Comparison of ENCODE assay signal across 16 mouse cellular contexts in genomic region chr6:54386429-54386828, GRCm38 (mm10). TPM values are rescaled to one million over a fixed set of nuclear protein-coding genes. Genes with fewer than 3 reads are reported as not detected.
DNase-seq lines count a peak whose midpoint lies in the region; ATAC-seq lines count a peak whose summit lies in the region.
"Had no signal": no experiment of that assay in that cellular context is flagged by ENCODE, and none has a peak within 500 bp of the region (broad histone marks: within the 10 kb centered on the region; RNA-seq: fewer than 3 reads in every experiment).

No protein-coding gene starts in this region.

- H3K9ac ChIP-seq in intestine, embryonic 14.5 days (ENCODE audit: low read length): no peak overlapping the region
- no peak overlapping the region for H3K9ac ChIP-seq in intestine, embryonic 16.5 days (ENCODE audit: low read depth, low read length)
- H3K9ac ChIP-seq: lung, embryonic 15.5 days had no signal

- H3K27ac ChIP-seq in intestine, embryonic 14.5 days (ENCODE audit: low read depth): no peak overlapping the region
- H3K27ac ChIP-seq in intestine, embryonic 16.5 days (ENCODE audit: low read length): no peak overlapping the region
- H3K27ac ChIP-seq: heart, embryonic 10.5 days; lung, embryonic 15.5 days had no signal

- no peak overlapping the region for H3K4me3 ChIP-seq in intestine, embryonic 14.5 days (ENCODE audit: low read depth, low read length)
- no peak overlapping the region for H3K4me3 ChIP-seq in intestine, embryonic 16.5 days (ENCODE audit: low read length)
- H3K4me3 ChIP-seq: heart, embryonic 10.5 days; lung, embryonic 15.5 days; megakaryocyte, embryonic 14.5 days had no signal

- peaks cover 5% of the 10 kb centered on the region for H3K4me1 ChIP-seq in intestine, embryonic 14.5 days (replicated peaks; ENCODE audit: control insufficient read depth, insufficient read depth, low read length)
- peaks cover 3% of the 10 kb centered on the region for H3K4me1 ChIP-seq in intestine, embryonic 16.5 days (ENCODE audit: control insufficient read depth, insufficient read depth, low read length)
- H3K4me1 ChIP-seq: heart, embryonic 10.5 days; lung, embryonic 15.5 days had no signal

- DNase-seq in embryo, embryonic 11 days: peak; percentile 45
- DNase-seq in embryo, embryonic 9.5 days (ENCODE audit: extremely low spot score): no peak
- peak; percentile 32 for DNase-seq in intestine, embryonic 14.5 days (ENCODE audit: low spot score)
- DNase-seq in right cerebral cortex, adult 18-20 months: peak; percentile 44
- DNase-seq in right cerebral cortex, postnatal 4 days: no peak
- peak; percentile 77 for DNase-seq in telencephalon, adult 2 months (ENCODE audit: low read depth, low spot score)
- DNase-seq in retina, postnatal 1 day: no peak
- DNase-seq: cerebellum, adult 8-10 months; heart, postnatal 36 days; thymus, postnatal 36 days had no signal

- no peaks in the 10 kb centered on the region for H3K9me3 ChIP-seq in intestine, embryonic 14.5 days (ENCODE audit: control insufficient read depth, low read length)
- no peaks in the 10 kb centered on the region for H3K9me3 ChIP-seq in intestine, embryonic 16.5 days (ENCODE audit: control insufficient read depth, low read length)
- H3K9me3 ChIP-seq: heart, embryonic 10.5 days; lung, embryonic 15.5 days had no signal

- ATAC-seq in intestine, embryonic 14.5 days (replicated peaks; ENCODE audit: low FRiP score, low TSS enrichment, low read depth): no peak
- ATAC-seq in intestine, embryonic 16.5 days: no peak
- ATAC-seq: Patski had no signal

- H3K4me2 ChIP-seq in intestine, embryonic 14.5 days (ENCODE audit: low read length): no peak overlapping the region
- no peak overlapping the region for H3K4me2 ChIP-seq in intestine, embryonic 16.5 days (ENCODE audit: low read depth, low read length)
- H3K4me2 ChIP-seq: liver, embryonic 11.5 days; lung, embryonic 15.5 days had no signal

- WGBS in intestine, embryonic 14.5 days: 89% methylated on average over 4 of the region's 4 CpGs
- 85% methylated on average over 4 of the region's 4 CpGs for WGBS in intestine, embryonic 16.5 days

- no peaks in the 10 kb centered on the region for H3K27me3 ChIP-seq in intestine, embryonic 14.5 days (replicated peaks; ENCODE audit: control insufficient read depth, insufficient read depth, low read length)
- H3K27me3 ChIP-seq in intestine, embryonic 16.5 days (replicated peaks; ENCODE audit: control insufficient read depth, insufficient read depth, low read length): no peaks in the 10 kb centered on the region
- H3K27me3 ChIP-seq: lung, embryonic 15.5 days had no signal

- no peaks in the 10 kb centered on the region for H3K36me3 ChIP-seq in intestine, embryonic 14.5 days (ENCODE audit: control insufficient read depth, insufficient read depth, low read length)
- no peaks in the 10 kb centered on the region for H3K36me3 ChIP-seq in intestine, embryonic 16.5 days (ENCODE audit: control insufficient read depth, insufficient read depth, low read length)
- H3K36me3 ChIP-seq: heart, embryonic 10.5 days; lung, embryonic 15.5 days had no signal

RNA-seq across cellular contexts. Expression of gene Wipf3, which starts 43.0 kb away (rescaled TPM):
- polyA plus RNA-seq in intestine, embryonic 14.5 days (2014; fragmentation: Nextera tagmentation; extraction: Ambion mirVana): 1.2 and 1.7 TPM in 2 replicates
- 1.7 and 1.8 TPM in 2 replicates for polyA plus RNA-seq in intestine, embryonic 16.5 days (2015; fragmentation: Nextera tagmentation; extraction: Ambion mirVana)

Comparison
In these comparisons a context has a peak if more than half of its experiments do, and no peak if none do; other contexts are left out.
1. DNase-seq: peak in embryo, embryonic 11 days (single experiment), intestine, embryonic 14.5 days (single experiment), right cerebral cortex, adult 18-20 months (single experiment) and telencephalon, adult 2 months (single experiment); none in embryo, embryonic 9.5 days (single experiment), right cerebral cortex, postnatal 4 days (single experiment) and retina, postnatal 1 day (single experiment).